Comparison of ENCODE assay signal across 8 mouse cellular contexts in genomic region chr6:50354688-50355660, GRCm38 (mm10).
DNase-seq lines count a peak whose midpoint lies in the region; ATAC-seq and TF ChIP-seq lines count a peak whose summit lies in the region.

No protein-coding gene starts in this region.

- H3K36me3 ChIP-seq in embryonic facial prominence, embryonic 10.5 days (replicated peaks) = no peaks in the 10 kb centered on the region; the same call in 1 of the 2 replicates

- no peak for TF ChIP-seq POLR2A in lung, adult 2 months (IDR thresholded peaks at IDR 0.05; ENCODE audit: borderline replicate concordance, extremely low read depth, low read depth, low read length)

- H3K9me3 ChIP-seq in embryonic facial prominence, embryonic 10.5 days = no peaks in the 10 kb centered on the region

- H3K27ac ChIP-seq in embryonic facial prominence, embryonic 10.5 days (replicated peaks) = peak overlapping the region; percentile 57

- H3K4me1 ChIP-seq in embryonic facial prominence, embryonic 10.5 days = peaks cover 33% of the 10 kb centered on the region
- peaks cover 3% of the 10 kb centered on the region; the same call in 1 of the 2 replicates for H3K4me1 ChIP-seq in lung, adult 2 months (ENCODE audit: control insufficient read depth, insufficient read depth, low read length)

- H3K4me3 ChIP-seq in embryonic facial prominence, embryonic 10.5 days = no peak overlapping the region
- no peak overlapping the region for H3K4me3 ChIP-seq in lung, adult 2 months (replicated peaks; ENCODE audit: extremely low read depth, low read depth, low read length)

- ATAC-seq in granulocyte monocyte progenitor cell, adult 5-6 weeks (replicated peaks; ENCODE audit: poor library complexity, severe bottlenecking) = no peak

- TF ChIP-seq CTCF in lung, adult 2 months (IDR thresholded peaks at IDR 0.05; ENCODE audit: insufficient read depth, low read length) = no peak

- peak; percentile 24 for DNase-seq in embryo, embryonic 10 days (ENCODE audit: low spot score)
- no peak for DNase-seq in embryo, embryonic 10.5 days (ENCODE audit: low spot score)
- DNase-seq in embryonic facial prominence, embryonic 10.5 days (ENCODE audit: low spot score) = peak; percentile 13
- DNase-seq in heart, postnatal 4 days = peak; percentile 51
- DNase-seq in lung, adult 2 months = peak; percentile 20
- no peak for DNase-seq in B cell, adult 2 months
- no peak for DNase-seq in layer of hippocampus, adult 11-12 months (ENCODE audit: low spot score)

- 64% methylated on average over 20 of the region's 20 CpGs for WGBS in embryonic facial prominence, embryonic 10.5 days
- WGBS in lung, adult 2 months = 29% methylated on average over 20 of the region's 20 CpGs

- no peaks in the 10 kb centered on the region for H3K27me3 ChIP-seq in embryonic facial prominence, embryonic 10.5 days (replicated peaks; ENCODE audit: low read depth, poor library complexity, severe bottlenecking)

Comparison
In these comparisons a context has a peak if more than half of its experiments do, and no peak if none do; other contexts are left out.
1. DNase-seq: peak in embryo, embryonic 10 days (single experiment), embryonic facial prominence, embryonic 10.5 days (single experiment), heart, postnatal 4 days (single experiment) and lung, adult 2 months (single experiment); none in embryo, embryonic 10.5 days (single experiment), B cell, adult 2 months (0 of 2) and layer of hippocampus, adult 11-12 months (single experiment).